Mouse (Mus musculus): ENCODE results near the gene Cdhr3. TPM values are rescaled to one million over a fixed set of nuclear protein-coding genes. Genes with fewer than 3 reads are reported as not detected.

Cdhr3 gene
- polyA plus RNA-seq, 1 experiment, result 18.5 TPM

GRCm38 (mm10) chr12:33028708-33029107 lies 64.0 kb downstream of the Cdhr3 start:
- Histone ChIP-seq H3K4me3 (replicated peaks; ENCODE audit: extremely low read depth, low read depth, low read length) (no peak overlapping the region), H3K4me1 (ENCODE audit: control insufficient read depth, insufficient read depth, low read length) (no peaks in the 10 kb centered on the region)
- WGBS, result 76% methylated on average over 13 of the region's 13 CpGs
- no peak for TF ChIP-seq POLR2A (IDR thresholded peaks at IDR 0.05; ENCODE audit: borderline replicate concordance, extremely low read depth, low read depth, low read length)
- no peak for TF ChIP-seq CTCF (IDR thresholded peaks at IDR 0.05; ENCODE audit: insufficient read depth, low read length)
- DNase-seq, result no peak

DNA sequence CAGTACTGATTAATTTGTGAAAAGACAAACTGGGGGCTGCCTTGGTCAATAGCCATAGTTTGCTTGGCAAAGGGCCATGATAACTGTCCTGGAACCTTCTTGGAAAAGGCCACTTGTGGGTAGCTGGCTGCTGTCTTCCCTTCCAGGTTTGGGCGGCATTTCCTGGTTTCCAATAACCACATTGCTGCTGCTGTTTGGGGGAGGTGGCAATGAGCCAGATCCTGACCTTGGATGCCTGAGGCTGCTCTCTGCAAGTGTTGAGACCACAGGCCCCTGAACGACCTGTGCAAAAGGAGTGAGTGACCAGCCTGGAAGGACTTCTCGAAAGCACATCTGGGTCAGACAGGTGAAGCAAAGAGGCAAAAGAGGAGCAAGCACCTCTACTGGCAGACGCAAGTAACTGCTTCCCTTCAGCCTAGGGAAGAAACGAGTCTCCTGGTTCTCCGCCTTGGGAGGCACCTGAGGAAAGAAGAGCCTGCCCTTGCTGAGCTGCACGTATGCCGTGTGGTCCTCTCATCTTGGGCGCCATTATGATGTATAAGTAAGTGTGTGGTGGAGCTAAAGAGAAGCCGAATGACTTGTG lies 64.5 kb downstream of the Cdhr3 start:
- DNase-seq, result no peak
- WGBS, result 69% methylated on average over 10 of the region's 10 CpGs
- Histone ChIP-seq H3K4me1 (ENCODE audit: control insufficient read depth, insufficient read depth, low read length) (no peaks in the 10 kb centered on the region), H3K4me3 (replicated peaks; ENCODE audit: extremely low read depth, low read depth, low read length) (no peak overlapping the region)
- TF ChIP-seq CTCF (IDR thresholded peaks at IDR 0.05; ENCODE audit: insufficient read depth, low read length), result no peak
- TF ChIP-seq POLR2A (IDR thresholded peaks at IDR 0.05; ENCODE audit: borderline replicate concordance, extremely low read depth, low read depth, low read length), result no peak

- Histone ChIP-seq H3K4me3 (replicated peaks; ENCODE audit: extremely low read depth, low read depth, low read length) (no peak overlapping the region), H3K4me1 (ENCODE audit: control insufficient read depth, insufficient read depth, low read length) (no peaks in the 10 kb centered on the region)
- TF ChIP-seq CTCF (IDR thresholded peaks at IDR 0.05; ENCODE audit: insufficient read depth, low read length), result peak; percentile 95
- no peak for TF ChIP-seq POLR2A (IDR thresholded peaks at IDR 0.05; ENCODE audit: borderline replicate concordance, extremely low read depth, low read depth, low read length)
- WGBS, result 1% methylated on average over 10 of the region's 10 CpGs
- peak; percentile 64 for DNase-seq
Measured at GRCm38 (mm10) chr12:33027093-33027492, 65.6 kb downstream of the Cdhr3 start.

- 28% methylated on average over 6 of the region's 6 CpGs for WGBS
- DNase-seq, result no peak
- no peak for TF ChIP-seq CTCF (IDR thresholded peaks at IDR 0.05; ENCODE audit: insufficient read depth, low read length)
- no peak for TF ChIP-seq POLR2A (IDR thresholded peaks at IDR 0.05; ENCODE audit: borderline replicate concordance, extremely low read depth, low read depth, low read length)
- H3K4me3 ChIP-seq (replicated peaks; ENCODE audit: extremely low read depth, low read depth, low read length), result no peak overlapping the region
- 0 out of 2 replicates have a peak, but pooled peaks cover 3% of the 10 kb centered on the region for H3K4me1 ChIP-seq (ENCODE audit: control insufficient read depth, insufficient read depth, low read length)
Measured at GRCm38 (mm10) chr12:33024524-33024923, 68.2 kb downstream of the Cdhr3 start.

DNA sequence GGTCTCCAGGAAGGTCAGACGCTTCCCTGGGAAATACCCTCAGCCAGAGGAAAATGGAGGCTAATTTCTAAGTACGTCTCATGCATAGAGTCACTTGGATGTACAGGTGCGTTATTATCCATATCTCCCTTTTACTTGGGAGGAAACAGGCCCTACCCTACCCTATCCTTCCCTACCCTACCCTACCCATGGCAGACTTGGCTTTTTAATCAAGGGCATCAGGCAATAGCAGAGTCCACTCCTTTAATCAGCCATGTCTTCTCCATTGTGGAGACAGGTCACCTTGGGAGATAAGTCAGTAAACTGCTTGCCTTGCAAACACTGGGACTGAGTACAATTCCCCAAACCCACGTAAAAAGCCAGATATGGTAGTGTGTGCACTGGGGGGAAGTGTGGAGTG lies 70.9 kb downstream of the Cdhr3 start:
- WGBS, result 91% methylated on average over 4 of the region's 4 CpGs
- TF ChIP-seq CTCF (IDR thresholded peaks at IDR 0.05; ENCODE audit: insufficient read depth, low read length), result no peak
- no peak for TF ChIP-seq POLR2A (IDR thresholded peaks at IDR 0.05; ENCODE audit: borderline replicate concordance, extremely low read depth, low read depth, low read length)
- H3K4me1 ChIP-seq (ENCODE audit: control insufficient read depth, insufficient read depth, low read length), result 0 out of 2 replicates have a peak, but pooled peaks cover 5% of the 10 kb centered on the region
- no peak for DNase-seq
- H3K4me3 ChIP-seq (replicated peaks; ENCODE audit: extremely low read depth, low read depth, low read length), result no peak overlapping the region

GRCm38 (mm10) chr12:33021140-33021539 lies 71.5 kb downstream of the Cdhr3 start:
- H3K4me1 ChIP-seq (ENCODE audit: control insufficient read depth, insufficient read depth, low read length), result 0 out of 2 replicates have a peak, but pooled peaks cover 5% of the 10 kb centered on the region
- no peak for DNase-seq
- WGBS, result 79% methylated on average over 9 of the region's 9 CpGs
- no peak for TF ChIP-seq POLR2A (IDR thresholded peaks at IDR 0.05; ENCODE audit: borderline replicate concordance, extremely low read depth, low read depth, low read length)
- no peak for TF ChIP-seq CTCF (IDR thresholded peaks at IDR 0.05; ENCODE audit: insufficient read depth, low read length)
- H3K4me3 ChIP-seq (replicated peaks; ENCODE audit: extremely low read depth, low read depth, low read length), result no peak overlapping the region

DNA sequence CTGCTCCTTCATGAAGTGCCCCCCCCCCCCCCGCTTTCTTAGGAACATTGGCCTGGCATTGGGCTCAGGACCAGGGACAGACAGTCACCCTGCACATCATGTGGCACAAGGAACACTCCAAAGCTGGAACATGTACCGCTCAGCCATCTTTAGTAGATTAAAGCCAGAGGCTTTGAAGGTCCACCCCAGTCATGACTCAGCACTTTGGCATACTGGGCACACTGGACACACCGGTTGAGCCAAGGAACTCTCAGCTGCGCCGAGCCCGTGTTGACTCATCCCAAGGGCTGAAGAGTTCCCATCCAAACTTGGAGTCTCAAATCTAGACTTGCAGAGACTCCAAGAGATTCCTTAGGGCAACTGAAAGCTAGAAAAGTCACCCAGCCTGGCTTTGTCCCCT lies 72.7 kb downstream of the Cdhr3 start:
- 49% methylated on average over 6 of the region's 6 CpGs for WGBS
- Histone ChIP-seq H3K4me1 (ENCODE audit: control insufficient read depth, insufficient read depth, low read length) (0 out of 2 replicates have a peak, but pooled peaks cover 5% of the 10 kb centered on the region), H3K4me3 (replicated peaks; ENCODE audit: extremely low read depth, low read depth, low read length) (no peak overlapping the region)
- DNase-seq, result peak; percentile 54
- TF ChIP-seq CTCF (IDR thresholded peaks at IDR 0.05; ENCODE audit: insufficient read depth, low read length) (no peak), POLR2A (IDR thresholded peaks at IDR 0.05; ENCODE audit: borderline replicate concordance, extremely low read depth, low read depth, low read length) (no peak)

DNA sequence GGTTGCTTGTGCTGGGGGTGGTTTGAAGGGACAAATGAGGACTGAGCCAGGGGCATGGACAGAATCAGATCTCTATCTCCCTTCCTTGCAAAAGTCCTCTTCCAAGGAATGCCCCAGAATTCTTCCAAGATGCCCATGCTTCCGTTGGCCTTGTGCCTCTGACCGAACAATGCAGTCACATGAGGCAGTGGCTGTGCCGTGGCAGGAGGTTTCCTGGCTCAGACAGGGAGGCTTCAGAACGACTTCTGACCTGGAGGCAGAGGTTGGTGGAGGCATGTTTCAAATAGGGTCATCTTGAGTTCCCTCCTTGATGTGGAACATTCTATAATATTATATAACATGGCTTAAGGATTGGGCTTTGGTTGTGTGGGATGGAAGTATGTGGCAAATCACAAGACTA lies 74.1 kb downstream of the Cdhr3 start:
- WGBS, result 47% methylated on average over 4 of the region's 4 CpGs
- DNase-seq, result no peak

DNA sequence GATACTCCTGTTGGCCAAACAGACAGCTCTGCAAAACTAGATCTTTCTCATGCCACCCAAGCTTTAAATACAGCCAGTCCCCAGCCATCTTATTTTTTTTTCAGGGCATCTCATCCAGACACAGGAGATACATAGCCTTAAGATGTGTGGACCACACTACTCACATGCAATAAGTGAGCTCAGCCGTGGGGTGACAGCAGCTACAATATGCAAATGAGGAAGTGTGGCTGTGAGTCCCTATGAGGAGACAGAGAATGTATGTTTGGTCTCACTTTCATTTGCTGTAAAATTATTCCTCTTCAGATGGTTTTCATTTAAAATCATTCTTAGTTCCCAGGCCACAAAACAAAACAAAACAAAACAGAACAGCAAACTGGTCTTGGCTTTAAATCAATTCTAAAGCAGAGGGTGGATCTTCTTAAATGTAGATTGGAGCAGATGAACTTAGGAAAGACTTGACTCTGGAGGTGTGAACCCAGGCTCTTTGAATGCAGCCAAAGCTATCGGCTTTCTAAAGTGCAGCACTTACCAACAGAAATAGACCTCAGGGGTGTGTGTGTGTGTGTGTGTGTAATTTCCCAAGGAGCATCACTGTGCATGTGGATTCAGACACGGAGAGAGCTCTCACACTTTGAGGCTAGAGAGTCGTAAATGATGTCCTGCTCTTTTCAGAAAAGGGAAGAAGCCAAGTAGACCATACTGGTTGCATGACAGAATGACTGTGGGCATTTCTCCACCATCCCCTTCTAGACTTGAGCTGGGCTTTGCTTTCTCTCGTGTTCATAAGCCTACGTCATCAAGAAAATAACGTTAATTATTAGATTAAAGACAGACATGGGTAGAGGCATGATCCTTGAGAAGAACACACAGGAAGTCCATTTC lies 75.6 kb downstream of the Cdhr3 start:
- Histone ChIP-seq H3K4me3 (replicated peaks; ENCODE audit: extremely low read depth, low read depth, low read length) (no peak overlapping the region), H3K4me1 (ENCODE audit: control insufficient read depth, insufficient read depth, low read length) (0 out of 2 replicates have a peak, but pooled peaks cover 5% of the 10 kb centered on the region)
- WGBS, result 68% methylated on average over 7 of the region's 7 CpGs
- DNase-seq, result no peak
- TF ChIP-seq POLR2A (IDR thresholded peaks at IDR 0.05; ENCODE audit: borderline replicate concordance, extremely low read depth, low read depth, low read length) (no peak), CTCF (IDR thresholded peaks at IDR 0.05; ENCODE audit: insufficient read depth, low read length) (no peak)

More for the DNA sequence above, 74.1 kb downstream of the Cdhr3 start:
- Histone ChIP-seq H3K4me1 (ENCODE audit: control insufficient read depth, insufficient read depth, low read length) (0 out of 2 replicates have a peak, but pooled peaks cover 5% of the 10 kb centered on the region), H3K4me3 (replicated peaks; ENCODE audit: extremely low read depth, low read depth, low read length) (no peak overlapping the region)
- TF ChIP-seq POLR2A (IDR thresholded peaks at IDR 0.05; ENCODE audit: borderline replicate concordance, extremely low read depth, low read depth, low read length) (no peak), CTCF (IDR thresholded peaks at IDR 0.05; ENCODE audit: insufficient read depth, low read length) (no peak)

All from lung, adult 2 months (tissue).